Mouse (Mus musculus): ENCODE data around the gene Prx. TPM values are rescaled to one million over a fixed set of nuclear protein-coding genes. Genes with fewer than 3 reads are reported as not detected.

Prx gene
- polyA plus RNA-seq, 1 experiment, result 4.2 TPM

- no peaks in the 10 kb centered on the region for H3K9me3 ChIP-seq (replicated peaks; ENCODE audit: control insufficient read depth, insufficient read depth, low read length, poor library complexity, severe bottlenecking)
- no peak overlapping the region for H3K9ac ChIP-seq (ENCODE audit: low read depth, poor library complexity, severe bottlenecking)
- H3K4me1 ChIP-seq (ENCODE audit: control insufficient read depth, insufficient read depth, low read length), result no peaks in the 10 kb centered on the region
- no peak overlapping the region for H3K4me3 ChIP-seq (ENCODE audit: low read depth, low read length)
- H3K36me3 ChIP-seq (ENCODE audit: control insufficient read depth, insufficient read depth, low read length, poor library complexity, severe bottlenecking), result no peaks in the 10 kb centered on the region
- H3K27me3 ChIP-seq (ENCODE audit: control insufficient read depth, insufficient read depth, low read length, poor library complexity, severe bottlenecking), result no peaks in the 10 kb centered on the region
- no peak overlapping the region for H3K27ac ChIP-seq (ENCODE audit: insufficient read depth, low read length)
- TF ChIP-seq CTCF (IDR thresholded peaks at IDR 0.05; ENCODE audit: low read depth, low read length) (no peak), EP300 (IDR thresholded peaks at IDR 0.05; ENCODE audit: insufficient read depth, low read depth, low read length) (no peak), POLR2A (IDR thresholded peaks at IDR 0.05; ENCODE audit: insufficient read depth, low read length) (no peak)
Observed at GRCm38 (mm10) chr7:27459640-27460039, 39.5 kb upstream of the Prx start.

- Histone ChIP-seq H3K27me3 (ENCODE audit: control insufficient read depth, insufficient read depth, low read length, poor library complexity, severe bottlenecking) (no peaks in the 10 kb centered on the region), H3K4me1 (ENCODE audit: control insufficient read depth, insufficient read depth, low read length) (no peaks in the 10 kb centered on the region), H3K27ac (ENCODE audit: insufficient read depth, low read length) (no peak overlapping the region), H3K4me3 (ENCODE audit: low read depth, low read length) (no peak overlapping the region), H3K9me3 (replicated peaks; ENCODE audit: control insufficient read depth, insufficient read depth, low read length, poor library complexity, severe bottlenecking) (no peaks in the 10 kb centered on the region), H3K36me3 (ENCODE audit: control insufficient read depth, insufficient read depth, low read length, poor library complexity, severe bottlenecking) (no peaks in the 10 kb centered on the region), H3K9ac (ENCODE audit: low read depth, poor library complexity, severe bottlenecking) (no peak overlapping the region)
- TF ChIP-seq POLR2A (IDR thresholded peaks at IDR 0.05; ENCODE audit: insufficient read depth, low read length) (no peak), EP300 (IDR thresholded peaks at IDR 0.05; ENCODE audit: insufficient read depth, low read depth, low read length) (no peak), CTCF (IDR thresholded peaks at IDR 0.05; ENCODE audit: low read depth, low read length) (no peak)
Observed at GRCm38 (mm10) chr7:27460477-27460876, 38.6 kb upstream of the Prx start.

DNA sequence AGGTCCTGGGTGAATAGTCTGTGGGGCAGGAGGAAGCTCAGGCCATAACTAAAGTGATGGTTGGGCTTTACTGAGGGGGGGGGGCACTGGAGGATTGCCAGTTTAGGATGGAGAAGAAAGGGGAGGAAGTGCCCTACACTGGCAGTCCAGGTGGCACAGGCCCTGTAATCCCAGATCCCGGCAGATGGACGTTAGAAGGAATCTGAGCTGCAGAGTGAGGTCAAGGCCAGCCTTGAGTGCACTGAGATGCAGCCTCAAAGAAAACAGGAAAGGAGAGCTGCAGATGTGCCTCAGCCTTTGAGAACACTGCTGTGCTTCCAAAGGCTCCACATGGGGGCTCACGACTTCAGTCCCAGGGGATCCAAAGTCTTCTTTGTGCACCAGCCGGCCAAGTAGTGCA, 31.5 kb upstream of the Prx start:
- no peak for TF ChIP-seq POLR2A (IDR thresholded peaks at IDR 0.05; ENCODE audit: insufficient read depth, low read length)
- TF ChIP-seq EP300 (IDR thresholded peaks at IDR 0.05; ENCODE audit: insufficient read depth, low read depth, low read length), result no peak
- no peak for TF ChIP-seq CTCF (IDR thresholded peaks at IDR 0.05; ENCODE audit: low read depth, low read length)
- no peaks in the 10 kb centered on the region for H3K27me3 ChIP-seq (ENCODE audit: control insufficient read depth, insufficient read depth, low read length, poor library complexity, severe bottlenecking)
- H3K9ac ChIP-seq (ENCODE audit: low read depth, poor library complexity, severe bottlenecking), result no peak overlapping the region
- H3K36me3 ChIP-seq (ENCODE audit: control insufficient read depth, insufficient read depth, low read length, poor library complexity, severe bottlenecking), result no peaks in the 10 kb centered on the region
- no peak overlapping the region for H3K27ac ChIP-seq (ENCODE audit: insufficient read depth, low read length)
- no peaks in the 10 kb centered on the region for H3K9me3 ChIP-seq (replicated peaks; ENCODE audit: control insufficient read depth, insufficient read depth, low read length, poor library complexity, severe bottlenecking)
- H3K4me3 ChIP-seq (ENCODE audit: low read depth, low read length), result no peak overlapping the region
- H3K4me1 ChIP-seq (ENCODE audit: control insufficient read depth, insufficient read depth, low read length), result no peaks in the 10 kb centered on the region

DNA sequence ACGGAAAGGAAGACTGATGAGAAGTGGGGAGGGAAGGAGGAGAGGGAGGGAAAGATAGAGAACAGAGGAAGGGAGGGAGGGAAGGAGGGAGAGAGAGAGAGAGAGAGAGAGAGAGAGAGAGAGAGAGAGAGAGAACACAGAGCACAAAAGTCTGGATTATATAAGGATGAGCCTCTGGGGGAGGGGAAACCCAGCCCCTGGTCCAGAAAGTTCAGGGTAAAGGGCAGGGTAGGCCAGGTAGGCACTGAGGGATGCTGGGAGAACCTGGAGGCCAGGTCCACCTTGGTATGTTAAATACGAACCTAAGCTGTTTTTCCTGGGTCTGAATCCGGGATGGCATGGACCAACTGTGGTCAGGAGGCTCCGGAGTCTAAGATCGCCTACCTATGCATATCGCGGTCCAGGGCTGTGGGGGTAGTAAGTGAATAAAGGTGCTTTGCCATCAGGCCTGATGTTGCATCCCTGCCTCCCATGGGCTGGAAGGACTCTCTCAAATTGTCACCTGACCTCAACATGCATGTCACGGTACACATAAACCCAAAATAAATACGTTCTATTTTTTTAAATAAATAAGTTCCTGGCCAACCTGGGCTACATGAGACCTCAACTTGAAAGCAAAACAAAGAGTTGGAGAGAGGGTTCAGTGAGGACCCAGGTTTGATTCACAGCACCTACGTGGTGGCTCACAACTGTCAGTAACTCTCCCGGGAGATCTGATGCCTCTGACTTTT, 27.6 kb upstream of the Prx start:
- TF ChIP-seq EP300 (IDR thresholded peaks at IDR 0.05; ENCODE audit: insufficient read depth, low read depth, low read length) (no peak), CTCF (IDR thresholded peaks at IDR 0.05; ENCODE audit: low read depth, low read length) (no peak), POLR2A (IDR thresholded peaks at IDR 0.05; ENCODE audit: insufficient read depth, low read length) (no peak)
- H3K9me3 ChIP-seq (replicated peaks; ENCODE audit: control insufficient read depth, insufficient read depth, low read length, poor library complexity, severe bottlenecking), result no peaks in the 10 kb centered on the region
- H3K36me3 ChIP-seq (ENCODE audit: control insufficient read depth, insufficient read depth, low read length, poor library complexity, severe bottlenecking), result peaks cover 3% of the 10 kb centered on the region
- H3K9ac ChIP-seq (ENCODE audit: low read depth, poor library complexity, severe bottlenecking), result no peak overlapping the region
- no peak overlapping the region for H3K4me3 ChIP-seq (ENCODE audit: low read depth, low read length)
- no peaks in the 10 kb centered on the region for H3K27me3 ChIP-seq (ENCODE audit: control insufficient read depth, insufficient read depth, low read length, poor library complexity, severe bottlenecking)
- peaks cover 2% of the 10 kb centered on the region for H3K4me1 ChIP-seq (ENCODE audit: control insufficient read depth, insufficient read depth, low read length)
- no peak overlapping the region for H3K27ac ChIP-seq (ENCODE audit: insufficient read depth, low read length)

DNA sequence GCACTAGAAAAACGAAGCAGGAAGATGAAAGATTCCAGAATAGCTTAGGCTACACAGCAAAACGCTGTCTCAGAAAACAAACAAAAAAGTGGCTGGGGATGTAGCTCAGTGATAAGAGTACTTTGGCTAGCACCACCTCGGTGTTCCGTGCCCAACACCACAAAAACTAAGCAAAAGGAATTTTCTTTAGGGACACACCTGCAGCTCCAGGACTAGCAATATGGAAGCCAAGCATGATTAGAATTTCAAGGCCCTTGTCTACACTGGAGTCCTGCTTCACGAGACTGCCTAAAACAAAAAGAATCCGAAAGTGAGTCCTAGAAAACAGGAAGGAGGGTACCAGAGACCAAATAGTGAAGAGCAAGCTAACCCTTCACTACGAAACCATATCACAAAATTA, 26.5 kb upstream of the Prx start:
- TF ChIP-seq EP300 (IDR thresholded peaks at IDR 0.05; ENCODE audit: insufficient read depth, low read depth, low read length), result no peak
- no peak for TF ChIP-seq CTCF (IDR thresholded peaks at IDR 0.05; ENCODE audit: low read depth, low read length)
- TF ChIP-seq POLR2A (IDR thresholded peaks at IDR 0.05; ENCODE audit: insufficient read depth, low read length), result no peak
- Histone ChIP-seq H3K36me3 (ENCODE audit: control insufficient read depth, insufficient read depth, low read length, poor library complexity, severe bottlenecking) (peaks cover 3% of the 10 kb centered on the region), H3K4me3 (ENCODE audit: low read depth, low read length) (peak overlapping the region; percentile 46), H3K9me3 (replicated peaks; ENCODE audit: control insufficient read depth, insufficient read depth, low read length, poor library complexity, severe bottlenecking) (no peaks in the 10 kb centered on the region), H3K27me3 (ENCODE audit: control insufficient read depth, insufficient read depth, low read length, poor library complexity, severe bottlenecking) (no peaks in the 10 kb centered on the region), H3K9ac (ENCODE audit: low read depth, poor library complexity, severe bottlenecking) (peak overlapping the region; percentile 62), H3K27ac (ENCODE audit: insufficient read depth, low read length) (peak overlapping the region; percentile 77), H3K4me1 (ENCODE audit: control insufficient read depth, insufficient read depth, low read length) (peaks cover 2% of the 10 kb centered on the region)

DNA sequence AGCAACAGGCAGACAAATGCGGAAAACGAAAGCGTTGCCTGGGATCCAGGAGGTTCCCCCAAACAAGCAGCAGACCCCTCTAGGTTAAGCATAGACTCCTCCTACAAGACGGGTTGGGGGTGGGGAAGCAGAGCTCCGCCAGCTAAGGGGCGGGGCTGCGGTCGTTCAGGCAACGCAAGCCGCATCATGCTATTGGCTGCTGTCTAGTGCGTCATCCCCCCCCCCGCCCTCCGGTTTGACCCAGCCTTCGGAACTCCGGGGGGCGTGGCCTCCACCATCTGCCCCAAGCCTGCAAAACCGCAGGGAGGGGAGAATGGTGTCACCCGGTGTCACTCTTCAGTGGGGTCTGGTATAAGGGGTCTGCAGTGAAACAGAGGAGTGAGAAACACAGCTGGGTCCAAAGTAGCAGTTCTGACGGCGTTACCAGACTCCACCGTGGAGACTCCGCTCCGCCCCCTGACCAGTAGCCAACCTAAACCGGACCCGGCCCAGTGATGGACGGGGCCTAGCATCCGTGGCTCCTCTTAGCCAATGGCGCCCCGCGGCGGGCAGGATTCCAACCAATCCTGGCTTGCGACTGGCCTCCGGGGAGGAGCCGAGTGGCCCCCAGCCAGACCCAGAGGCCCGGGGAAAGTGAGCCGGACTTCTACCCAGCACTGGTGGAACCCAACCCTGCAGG, 25.8 kb upstream of the Prx start, which contains the start of gene Sertad3:
TSS of gene Sertad3 (plus strand) at position 613 of the 679 bp plus-strand sequence.
- Histone ChIP-seq H3K36me3 (ENCODE audit: control insufficient read depth, insufficient read depth, low read length, poor library complexity, severe bottlenecking) (peaks cover 3% of the 10 kb centered on the region), H3K4me3 (ENCODE audit: low read depth, low read length) (peak within 1 kb of the TSS; percentile 82), H3K9me3 (replicated peaks; ENCODE audit: control insufficient read depth, insufficient read depth, low read length, poor library complexity, severe bottlenecking) (no peaks in the 10 kb centered on the region), H3K27me3 (ENCODE audit: control insufficient read depth, insufficient read depth, low read length, poor library complexity, severe bottlenecking) (no peaks in the 10 kb centered on the region), H3K27ac (ENCODE audit: insufficient read depth, low read length) (peak within 1 kb of the TSS; percentile 77), H3K4me1 (ENCODE audit: control insufficient read depth, insufficient read depth, low read length) (peaks cover 2% of the 10 kb centered on the region), H3K9ac (ENCODE audit: low read depth, poor library complexity, severe bottlenecking) (peak within 1 kb of the TSS; percentile 62)
- TF ChIP-seq EP300 (IDR thresholded peaks at IDR 0.05; ENCODE audit: insufficient read depth, low read depth, low read length), result no peak
- TF ChIP-seq POLR2A (IDR thresholded peaks at IDR 0.05; ENCODE audit: insufficient read depth, low read length), result peak; percentile 41

Data from ES-Bruce4 (cell line).